Mouse (Mus musculus): ENCODE results near the gene Ybx3.

Ybx3 gene

GRCm38 (mm10) chr6:131388040-131389021, at the start of gene Ybx3:
TSS of gene Ybx3 (minus strand) at chr6:131388476.
- POLR2A ChIA-PET = interaction anchor here (0.5 to 2.5 kb wide), 26 partner anchors 8 to 1854 kb away, joined by 3 to 9 read pairs (median 4); no protein-coding TSS in a partner anchor
- CTCF ChIA-PET = interaction anchor here in 3 of 4 experiments (0.7 to 1.0 kb wide), 3 partner anchors 11 to 320 kb away, joined by 3 to 5 read pairs (median 5); no protein-coding TSS in a partner anchor

- ChIA-PET POLR2A (no interaction called here), CTCF (no interaction called here)
These were observed 48.4 kb upstream of the Ybx3 start for GRCm38 (mm10) chr6:131436626-131437025.

- ChIA-PET POLR2A (interaction anchor here in 1 of 4 experiments (0.7 kb wide), 1 partner anchor 45 kb away, joined by 3 read pairs; no protein-coding TSS in a partner anchor), CTCF (interaction anchor here in 1 of 4 experiments (0.5 kb wide), 1 partner anchor 186 kb away, joined by 4 read pairs; no protein-coding TSS in a partner anchor)
These were observed 45.8 kb upstream of the Ybx3 start for GRCm38 (mm10) chr6:131434088-131434487.

- ChIA-PET POLR2A (no interaction called here), CTCF (no interaction called here)
These were observed 45.1 kb upstream of the Ybx3 start for GRCm38 (mm10) chr6:131433153-131434048.

GRCm38 (mm10) chr6:131421572-131421971, 33.3 kb upstream of the Ybx3 start:
- CTCF ChIA-PET = interaction anchor here in 2 of 4 experiments (0.6 to 0.7 kb wide), 2 partner anchors 52 to 55 kb away, joined by 4 to 5 read pairs; no protein-coding TSS in a partner anchor

GRCm38 (mm10) chr6:131419614-131420013, 31.3 kb upstream of the Ybx3 start:
- ChIA-PET POLR2A (no interaction called here), CTCF (no interaction called here)

More at GRCm38 (mm10) chr6:131421572-131421971, 33.3 kb upstream of the Ybx3 start:
- POLR2A ChIA-PET = interaction anchor here in 1 of 4 experiments (0.8 kb wide), 1 partner anchor 46 kb away, joined by 3 read pairs; no protein-coding TSS in a partner anchor

- POLR2A ChIA-PET = interaction anchor here in 2 of 4 experiments (0.9 to 1.5 kb wide), 5 partner anchors 10 to 37 kb away, joined by 3 to 4 read pairs (median 3); no protein-coding TSS in a partner anchor
- CTCF ChIA-PET = interaction anchor here in 3 of 4 experiments (0.6 to 1.4 kb wide), 6 partner anchors 14 to 52 kb away, joined by 3 to 14 read pairs (median 3); no protein-coding TSS in a partner anchor
These were observed 30.5 kb upstream of the Ybx3 start for GRCm38 (mm10) chr6:131418770-131419169.

- CTCF ChIA-PET = no interaction called here
- POLR2A ChIA-PET = interaction anchor here in 2 of 4 experiments (0.9 to 1.0 kb wide), 2 partner anchors 8 to 22 kb away, joined by 3 to 4 read pairs; no protein-coding TSS in a partner anchor
These were observed 23.0 kb upstream of the Ybx3 start for GRCm38 (mm10) chr6:131411116-131411843.

GRCm38 (mm10) chr6:131406957-131407356, 18.7 kb upstream of the Ybx3 start:
- CTCF ChIA-PET = no interaction called here
- POLR2A ChIA-PET = no interaction called here

GRCm38 (mm10) chr6:131405896-131406295, 17.6 kb upstream of the Ybx3 start:
- POLR2A ChIA-PET = interaction anchor here in 1 of 4 experiments (0.6 kb wide), 1 partner anchor 13 kb away, joined by 4 read pairs; no protein-coding TSS in a partner anchor
- CTCF ChIA-PET = no interaction called here

- CTCF ChIA-PET = interaction anchor here in 1 of 4 experiments (0.9 kb wide), 1 partner anchor 13 kb away, joined by 3 read pairs; no protein-coding TSS in a partner anchor
- POLR2A ChIA-PET = no interaction called here
These were observed 16.9 kb upstream of the Ybx3 start for GRCm38 (mm10) chr6:131405174-131405573.

- ChIA-PET CTCF (interaction anchor here in 2 of 4 experiments (0.5 to 0.9 kb wide), 2 partner anchors 14 kb away, joined by 3 read pairs; no protein-coding TSS in a partner anchor), POLR2A (no interaction called here)
These were observed 16.0 kb upstream of the Ybx3 start for GRCm38 (mm10) chr6:131404260-131404659.

GRCm38 (mm10) chr6:131403036-131403435, 14.8 kb upstream of the Ybx3 start:
- CTCF ChIA-PET = no interaction called here
- POLR2A ChIA-PET = interaction anchor here in 1 of 4 experiments (0.5 kb wide), 1 partner anchor 9 kb away, joined by 3 read pairs; no protein-coding TSS in a partner anchor

- POLR2A ChIA-PET = interaction anchor here in 1 of 4 experiments (0.5 kb wide), 1 partner anchor 9 kb away, joined by 3 read pairs; no protein-coding TSS in a partner anchor
- CTCF ChIA-PET = no interaction called here
These were observed 14.3 kb upstream of the Ybx3 start for GRCm38 (mm10) chr6:131402606-131403005.

- CTCF ChIA-PET = no interaction called here
- POLR2A ChIA-PET = interaction anchor here in 1 of 4 experiments (1.2 to 2.0 kb wide), 2 partner anchors 13 to 19 kb away, joined by 7 to 8 read pairs; partner anchors contain the start of gene Ybx3
These were observed 13.0 kb upstream of the Ybx3 start for GRCm38 (mm10) chr6:131401259-131401658.

- ChIA-PET POLR2A (interaction anchor here in 2 of 4 experiments (0.5 to 2.1 kb wide), 4 partner anchors 8 to 12 kb away, joined by 3 to 9 read pairs (median 4); partner anchors contain the start of gene Ybx3 (in 1 of the 2)), CTCF (interaction anchor here in 1 of 4 experiments (1.1 kb wide), 1 partner anchor 71 kb away, joined by 3 read pairs; no protein-coding TSS in a partner anchor)
These were observed 8.4 kb upstream of the Ybx3 start for GRCm38 (mm10) chr6:131396650-131397049.

- CTCF ChIA-PET = no interaction called here
- POLR2A ChIA-PET = interaction anchor here in 1 of 4 experiments (0.9 kb wide), 1 partner anchor 11 kb away, joined by 3 read pairs; no protein-coding TSS in a partner anchor
These were observed 5.8 kb upstream of the Ybx3 start for GRCm38 (mm10) chr6:131393873-131394660.

Data from embryonic stem cell, embryonic (primary cell).